Mouse (Mus musculus): Measurements from ENCODE around the gene Zfp296. TPM values are rescaled to one million over a fixed set of nuclear protein-coding genes. Genes with fewer than 3 reads are reported as not detected.

Zfp296 gene
- total RNA-seq, 2 experiments from 2014 or later: 1.2 to 1.3 TPM

GRCm38 (mm10) chr7:19561431-19561764 lies 15.7 kb upstream of the Zfp296 start:
- intact Hi-C loops (cut with DNase I): loop anchor here (5.0 kb wide), 2 partner anchors 39 to 54 kb away; partner anchors contain the start of genes Bloc1s3 and Trappc6a
- no peak for DNase-seq (ENCODE audit: low spot score in 2 of 2)

- intact Hi-C loops (cut with DNase I): loop anchor here (5.0 kb wide), 2 partner anchors 40 to 55 kb away; partner anchors contain the start of genes Bloc1s3 and Trappc6a
- peak; percentile 91 for DNase-seq (ENCODE audit: low spot score in 2 of 2)
These were observed 15.1 kb upstream of the Zfp296 start for GRCm38 (mm10) chr7:19561765-19562642.

- intact Hi-C loops (cut with DNase I): loop anchor here (5.0 kb wide), 2 partner anchors 41 to 56 kb away; partner anchors contain the start of genes Bloc1s3 and Trappc6a
- DNase-seq (ENCODE audit: low spot score in 2 of 2): no peak
These were observed 14.3 kb upstream of the Zfp296 start, which contains the start of gene Ppp1r37 for GRCm38 (mm10) chr7:19562643-19563410. Gene Ppp1r37 (minus strand): TSS chr7:19563076.

- no peak for DNase-seq (ENCODE audit: low spot score in 2 of 2)
- intact Hi-C loops (cut with DNase I): loop anchor here (5.0 kb wide), 2 partner anchors 42 to 57 kb away; partner anchors contain the start of genes Bloc1s3 and Trappc6a
These were observed 13.2 kb upstream of the Zfp296 start for GRCm38 (mm10) chr7:19563884-19564283.

- DNase-seq (ENCODE audit: low spot score in 2 of 2): no peak
- intact Hi-C loops (cut with DNase I): loop anchor here (5.0 kb wide), 2 partner anchors 42 to 57 kb away; partner anchors contain the start of genes Bloc1s3 and Trappc6a
These were observed 12.6 kb upstream of the Zfp296 start for GRCm38 (mm10) chr7:19564455-19564854.

GRCm38 (mm10) chr7:19565803-19566202 lies 11.3 kb upstream of the Zfp296 start:
- DNase-seq (ENCODE audit: low spot score in 2 of 2): no peak
- intact Hi-C loops (cut with DNase I): no loop called here

- no peak for DNase-seq (ENCODE audit: low spot score in 2 of 2)
- intact Hi-C loops (cut with DNase I): no loop called here
These were observed 9.7 kb upstream of the Zfp296 start for GRCm38 (mm10) chr7:19567426-19567825.

- no peak for DNase-seq (ENCODE audit: low spot score in 2 of 2)
- intact Hi-C loops (cut with DNase I): no loop called here
These were observed 7.4 kb upstream of the Zfp296 start for GRCm38 (mm10) chr7:19569647-19570046.

- intact Hi-C loops (cut with DNase I): no loop called here
- DNase-seq (ENCODE audit: low spot score in 2 of 2): peak; percentile 77 to 78
These were observed 3.9 kb upstream of the Zfp296 start for GRCm38 (mm10) chr7:19572926-19573775.

GRCm38 (mm10) chr7:19573776-19574140 lies 3.3 kb upstream of the Zfp296 start:
- intact Hi-C loops (cut with DNase I): no loop called here
- DNase-seq (ENCODE audit: low spot score in 2 of 2): no peak

- intact Hi-C loops (cut with DNase I): no loop called here
- no peak for DNase-seq (ENCODE audit: low spot score in 2 of 2)
These were observed 1.5 kb upstream of the Zfp296 start for GRCm38 (mm10) chr7:19575559-19575958.

- no peak for DNase-seq (ENCODE audit: low spot score in 2 of 2)
- intact Hi-C loops (cut with DNase I): no loop called here
These were observed 859 bp downstream of the Zfp296 start for GRCm38 (mm10) chr7:19577877-19578414.

- intact Hi-C loops (cut with DNase I): no loop called here
- no peak for DNase-seq (ENCODE audit: low spot score in 2 of 2)
These were observed 1.3 kb downstream of the Zfp296 start for GRCm38 (mm10) chr7:19578436-19578835.

- intact Hi-C loops (cut with DNase I): no loop called here
- DNase-seq (ENCODE audit: low spot score in 2 of 2): no peak
These were observed 2.7 kb downstream of the Zfp296 start for GRCm38 (mm10) chr7:19579751-19580150.

GRCm38 (mm10) chr7:19580634-19581033 lies 3.5 kb downstream of the Zfp296 start:
- intact Hi-C loops (cut with DNase I): no loop called here
- DNase-seq (ENCODE audit: low spot score in 2 of 2): no peak

- intact Hi-C loops (cut with DNase I): no loop called here
- no peak for DNase-seq (ENCODE audit: low spot score in 2 of 2)
These were observed 9.2 kb downstream of the Zfp296 start for GRCm38 (mm10) chr7:19586269-19586668.

- DNase-seq (ENCODE audit: low spot score in 2 of 2): no peak
- intact Hi-C loops (cut with DNase I): no loop called here
These were observed 12.1 kb downstream of the Zfp296 start for GRCm38 (mm10) chr7:19589207-19589606.

GRCm38 (mm10) chr7:19589917-19590316 lies 12.8 kb downstream of the Zfp296 start:
- peak; percentile 68 to 70 for DNase-seq (ENCODE audit: low spot score in 2 of 2)
- intact Hi-C loops (cut with DNase I): loop anchor here (2.0 kb wide), 1 partner anchor 29 kb away; no protein-coding TSS in a partner anchor

GRCm38 (mm10) chr7:19593061-19593730 lies 16.1 kb downstream of the Zfp296 start:
- intact Hi-C loops (cut with DNase I): no loop called here
- DNase-seq (ENCODE audit: low spot score in 2 of 2): no peak

All from left cerebral cortex, postnatal 36 days (tissue).